Mouse (Mus musculus): Measurements from ENCODE around the gene Slc25a33. TPM values are rescaled to one million over a fixed set of nuclear protein-coding genes. Genes with fewer than 3 reads are reported as not detected.

The Slc25a33 gene
- 16.8 and 18.3 TPM in 2 replicates for polyA plus RNA-seq (2012; rRNA removed)

DNA sequence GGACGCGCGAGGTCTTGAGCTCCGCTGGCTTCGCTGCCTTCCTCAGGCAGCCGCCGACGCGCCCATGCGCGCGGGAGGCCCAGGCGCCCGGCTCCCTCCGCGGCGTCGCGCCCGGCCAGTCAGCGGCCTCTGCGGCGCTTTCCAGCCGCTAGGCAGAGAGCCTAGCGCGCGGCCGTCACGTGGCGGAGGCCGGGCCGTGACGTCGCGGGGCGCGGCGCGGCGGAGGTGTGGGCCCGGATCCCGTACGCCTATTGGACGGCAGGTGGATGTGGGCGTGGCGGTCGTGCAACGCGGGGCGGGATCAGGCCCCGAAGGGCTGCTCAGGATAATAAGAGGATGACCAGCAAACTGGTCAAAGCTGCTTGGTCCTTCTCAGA is at the start of gene Slc25a33:
Slc25a33 (minus strand) TSS at position 184 of the 377 bp plus-strand sequence.
- Histone ChIP-seq H3K4me3 (ENCODE audit: insufficient read depth, low read depth, low read length) (peak within 1 kb of the TSS; percentile 91), H3K27me3 (replicated peaks; ENCODE audit: control insufficient read depth, insufficient read depth, low read length) (no peaks in the 10 kb centered on the region), H3K36me3 (ENCODE audit: control insufficient read depth, insufficient read depth, low read length) (no peaks in the 10 kb centered on the region), H3K4me1 (ENCODE audit: control insufficient read depth, insufficient read depth, low read length) (peaks cover 27% of the 10 kb centered on the region; the same call in 1 of the 2 replicates), H3K27ac (ENCODE audit: insufficient read depth, low read depth, low read length) (peak within 1 kb of the TSS; percentile 81)
- whole genome bisulfite sequencing: under 1% methylated on average over 51 of the region's 51 CpGs
- DNase-seq: peak; percentile 98
- TF ChIP-seq CTCF (conservative IDR thresholded peaks at IDR 0.05; ENCODE audit: insufficient read depth, insufficient read length, low read depth, low read length): no peak
- TF ChIP-seq POLR2A (IDR thresholded peaks at IDR 0.05; ENCODE audit: low read depth, low read length): peak; percentile 80

DNA sequence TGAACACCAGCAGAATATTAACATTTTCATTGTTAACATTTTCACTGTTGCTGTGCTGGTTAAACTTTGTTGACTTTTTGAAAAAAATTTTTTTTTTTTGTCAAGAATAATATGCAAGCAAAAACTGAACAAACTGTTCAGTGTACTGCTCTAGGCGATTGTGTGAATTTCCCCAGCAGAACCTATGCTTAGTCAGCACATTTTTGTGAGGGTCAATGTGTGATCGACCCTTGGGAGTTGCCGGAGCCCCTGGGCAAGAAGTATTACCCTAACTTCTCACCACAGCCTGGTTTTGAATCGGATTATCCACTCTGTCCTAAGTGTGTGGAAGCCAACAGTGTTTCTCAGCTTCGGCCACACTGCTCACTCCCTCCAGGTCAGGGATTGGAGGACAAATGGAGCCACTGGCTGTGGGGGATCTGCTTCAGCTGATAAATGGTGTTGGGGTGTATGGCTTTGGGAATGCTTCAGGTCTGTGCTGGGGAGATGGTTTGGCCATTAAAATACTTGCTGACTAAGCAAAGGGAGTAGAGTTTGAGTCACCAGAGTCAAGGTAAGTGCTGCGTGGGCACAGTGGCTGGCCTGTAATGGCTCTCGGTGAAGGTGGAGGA is 48.6 kb upstream of the Slc25a33 start:
- Histone ChIP-seq H3K36me3 (ENCODE audit: control insufficient read depth, insufficient read depth, low read length) (no peaks in the 10 kb centered on the region), H3K27ac (ENCODE audit: insufficient read depth, low read depth, low read length) (no peak overlapping the region), H3K27me3 (replicated peaks; ENCODE audit: control insufficient read depth, insufficient read depth, low read length) (no peaks in the 10 kb centered on the region), H3K4me3 (ENCODE audit: insufficient read depth, low read depth, low read length) (no peak overlapping the region), H3K4me1 (ENCODE audit: control insufficient read depth, insufficient read depth, low read length) (no peaks in the 10 kb centered on the region; the same call in 1 of the 2 replicates)
- DNase-seq: no peak
- 48% methylated on average over 7 of the region's 7 CpGs for WGBS
- TF ChIP-seq CTCF (conservative IDR thresholded peaks at IDR 0.05; ENCODE audit: insufficient read depth, insufficient read length, low read depth, low read length) (no peak), POLR2A (IDR thresholded peaks at IDR 0.05; ENCODE audit: low read depth, low read length) (no peak)

DNA sequence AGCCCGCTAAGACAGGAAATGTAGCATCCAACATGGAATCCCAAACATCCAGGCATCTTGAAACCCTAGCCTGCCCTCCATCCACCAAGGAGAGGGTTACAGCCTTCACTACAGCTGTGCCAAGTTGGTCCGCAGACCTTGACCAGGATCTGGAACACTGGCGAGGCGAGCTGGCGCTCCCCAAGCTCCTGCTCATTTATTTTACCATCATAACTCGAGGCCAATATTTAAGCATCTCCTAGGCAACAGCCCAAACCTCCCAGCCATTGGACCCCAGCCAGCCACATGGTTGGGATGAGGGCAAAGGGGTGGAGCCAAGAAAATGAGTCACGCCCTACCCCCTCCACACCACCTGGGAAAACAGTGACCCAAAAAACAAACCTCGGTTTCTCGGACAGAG is 48.0 kb upstream of the Slc25a33 start:
- Histone ChIP-seq H3K36me3 (ENCODE audit: control insufficient read depth, insufficient read depth, low read length) (no peaks in the 10 kb centered on the region), H3K4me1 (ENCODE audit: control insufficient read depth, insufficient read depth, low read length) (no peaks in the 10 kb centered on the region; the same call in 1 of the 2 replicates), H3K27ac (ENCODE audit: insufficient read depth, low read depth, low read length) (no peak overlapping the region), H3K27me3 (replicated peaks; ENCODE audit: control insufficient read depth, insufficient read depth, low read length) (no peaks in the 10 kb centered on the region), H3K4me3 (ENCODE audit: insufficient read depth, low read depth, low read length) (no peak overlapping the region)
- WGBS: 20% methylated on average over 9 of the region's 9 CpGs
- peak; percentile 80 for DNase-seq
- TF ChIP-seq CTCF (conservative IDR thresholded peaks at IDR 0.05; ENCODE audit: insufficient read depth, insufficient read length, low read depth, low read length) (no peak), POLR2A (IDR thresholded peaks at IDR 0.05; ENCODE audit: low read depth, low read length) (no peak)

- Histone ChIP-seq H3K36me3 (ENCODE audit: control insufficient read depth, insufficient read depth, low read length) (no peaks in the 10 kb centered on the region), H3K4me3 (ENCODE audit: insufficient read depth, low read depth, low read length) (no peak overlapping the region), H3K27ac (ENCODE audit: insufficient read depth, low read depth, low read length) (no peak overlapping the region), H3K27me3 (replicated peaks; ENCODE audit: control insufficient read depth, insufficient read depth, low read length) (no peaks in the 10 kb centered on the region), H3K4me1 (ENCODE audit: control insufficient read depth, insufficient read depth, low read length) (no peaks in the 10 kb centered on the region; the same call in 1 of the 2 replicates)
- DNase-seq: peak; percentile 76
- WGBS: 37% methylated on average over 6 of the region's 6 CpGs
- TF ChIP-seq CTCF (conservative IDR thresholded peaks at IDR 0.05; ENCODE audit: insufficient read depth, insufficient read length, low read depth, low read length) (no peak), POLR2A (IDR thresholded peaks at IDR 0.05; ENCODE audit: low read depth, low read length) (no peak)
Observed at GRCm38 (mm10) chr4:149820569-149820968, 46.5 kb upstream of the Slc25a33 start.

DNA sequence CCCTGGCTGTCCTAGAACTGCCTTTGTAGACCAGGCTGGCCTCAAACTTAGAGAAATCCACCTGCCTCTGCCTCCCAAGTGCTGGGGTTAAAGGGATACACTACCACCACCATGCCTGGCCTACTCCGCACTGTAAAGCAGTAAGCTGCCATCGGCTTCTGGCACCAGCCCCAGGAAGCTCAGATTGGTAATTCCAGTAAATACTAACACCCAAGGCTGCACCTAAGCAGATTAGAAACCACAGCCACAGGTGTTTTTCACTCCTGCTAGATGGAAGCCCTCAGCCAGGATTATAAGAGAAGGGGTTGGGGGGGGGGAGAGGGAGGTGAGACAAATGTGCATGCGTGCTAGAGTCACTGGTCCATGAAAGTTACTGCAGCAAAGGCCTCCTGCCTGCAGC is 45.1 kb upstream of the Slc25a33 start:
- no peaks in the 10 kb centered on the region for H3K27me3 ChIP-seq (replicated peaks; ENCODE audit: control insufficient read depth, insufficient read depth, low read length)
- TF ChIP-seq POLR2A (IDR thresholded peaks at IDR 0.05; ENCODE audit: low read depth, low read length) (no peak), CTCF (conservative IDR thresholded peaks at IDR 0.05; ENCODE audit: insufficient read depth, insufficient read length, low read depth, low read length) (no peak)
- WGBS: 64% methylated on average over 3 of the region's 3 CpGs
- H3K27ac ChIP-seq (ENCODE audit: insufficient read depth, low read depth, low read length): no peak overlapping the region
- no peaks in the 10 kb centered on the region for H3K36me3 ChIP-seq (ENCODE audit: control insufficient read depth, insufficient read depth, low read length)
- no peak for DNase-seq
- H3K4me3 ChIP-seq (ENCODE audit: insufficient read depth, low read depth, low read length): no peak overlapping the region
- H3K4me1 ChIP-seq (ENCODE audit: control insufficient read depth, insufficient read depth, low read length): no peaks in the 10 kb centered on the region; the same call in 1 of the 2 replicates

DNA sequence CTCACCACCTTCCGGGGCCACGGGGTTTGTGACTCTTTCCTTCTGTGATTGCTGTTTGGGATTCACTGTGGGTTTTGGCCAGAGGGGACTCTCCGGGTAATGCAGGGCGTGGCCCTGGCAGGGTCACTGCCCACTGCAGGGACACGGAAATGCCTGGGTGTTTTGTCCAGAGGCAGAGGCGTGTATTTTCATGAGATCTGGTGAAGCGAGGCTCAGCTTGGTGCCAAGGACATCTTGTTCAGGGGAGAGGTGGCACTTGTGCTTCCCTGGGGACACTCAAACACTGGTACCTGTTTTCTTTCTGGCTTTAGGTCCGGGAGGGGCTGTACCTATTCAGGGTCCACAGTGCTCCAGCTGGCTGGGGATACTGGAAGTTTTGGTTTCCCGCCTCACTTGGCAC is 42.5 kb upstream of the Slc25a33 start:
- 74% methylated on average over 9 of the region's 9 CpGs for WGBS
- Histone ChIP-seq H3K36me3 (ENCODE audit: control insufficient read depth, insufficient read depth, low read length) (no peaks in the 10 kb centered on the region), H3K27ac (ENCODE audit: insufficient read depth, low read depth, low read length) (no peak overlapping the region), H3K4me3 (ENCODE audit: insufficient read depth, low read depth, low read length) (no peak overlapping the region), H3K4me1 (ENCODE audit: control insufficient read depth, insufficient read depth, low read length) (no peaks in the 10 kb centered on the region), H3K27me3 (replicated peaks; ENCODE audit: control insufficient read depth, insufficient read depth, low read length) (no peaks in the 10 kb centered on the region)
- no peak for DNase-seq
- TF ChIP-seq POLR2A (IDR thresholded peaks at IDR 0.05; ENCODE audit: low read depth, low read length) (no peak), CTCF (conservative IDR thresholded peaks at IDR 0.05; ENCODE audit: insufficient read depth, insufficient read length, low read depth, low read length) (no peak)

- Histone ChIP-seq H3K27me3 (replicated peaks; ENCODE audit: control insufficient read depth, insufficient read depth, low read length) (no peaks in the 10 kb centered on the region), H3K4me1 (ENCODE audit: control insufficient read depth, insufficient read depth, low read length) (no peaks in the 10 kb centered on the region), H3K4me3 (ENCODE audit: insufficient read depth, low read depth, low read length) (no peak overlapping the region), H3K36me3 (ENCODE audit: control insufficient read depth, insufficient read depth, low read length) (no peaks in the 10 kb centered on the region), H3K27ac (ENCODE audit: insufficient read depth, low read depth, low read length) (no peak overlapping the region)
- DNase-seq: no peak
- TF ChIP-seq CTCF (conservative IDR thresholded peaks at IDR 0.05; ENCODE audit: insufficient read depth, insufficient read length, low read depth, low read length): no peak
- TF ChIP-seq POLR2A (IDR thresholded peaks at IDR 0.05; ENCODE audit: low read depth, low read length): no peak
- WGBS: 94% methylated on average over 14 of the region's 14 CpGs
Observed at GRCm38 (mm10) chr4:149815586-149815985, 41.5 kb upstream of the Slc25a33 start.

Data from kidney, adult 2 months (tissue).